Mouse (Mus musculus): ENCODE measurements around the gene Gtdc1.

DNA sequence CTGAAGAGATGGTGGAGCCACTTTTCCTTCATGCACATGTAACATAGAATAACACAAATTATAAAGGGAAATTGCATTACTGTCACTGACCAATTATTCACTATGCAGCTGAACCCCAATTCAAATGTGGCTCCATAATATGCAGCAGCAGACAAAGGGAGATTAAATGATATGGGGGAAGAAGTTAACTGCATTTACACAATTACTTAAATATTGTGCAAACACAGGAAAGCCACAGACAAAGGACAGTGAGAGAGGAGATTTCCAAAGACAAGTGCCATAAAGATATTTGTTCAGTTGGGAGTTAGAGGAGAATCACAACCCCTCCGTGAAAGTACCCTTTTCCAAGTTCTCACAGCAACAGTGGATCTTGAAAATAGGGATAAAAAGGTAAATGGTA, 163.6 kb downstream of the Gtdc1 start:
- TF ChIP-seq CTCF (IDR thresholded peaks at IDR 0.05; ENCODE audit: low read depth, low read length) (no peak), POLR2A (IDR thresholded peaks at IDR 0.05; ENCODE audit: extremely low read depth, insufficient read depth, low read length) (no peak)
